Mouse (Mus musculus): Measurements from ENCODE around the gene Ankrd66. TPM values are rescaled to one million over a fixed set of nuclear protein-coding genes. Genes with fewer than 3 reads are reported as not detected.

Ankrd66 gene
- not detected in 4 replicates for total RNA-seq (2023)

DNA sequence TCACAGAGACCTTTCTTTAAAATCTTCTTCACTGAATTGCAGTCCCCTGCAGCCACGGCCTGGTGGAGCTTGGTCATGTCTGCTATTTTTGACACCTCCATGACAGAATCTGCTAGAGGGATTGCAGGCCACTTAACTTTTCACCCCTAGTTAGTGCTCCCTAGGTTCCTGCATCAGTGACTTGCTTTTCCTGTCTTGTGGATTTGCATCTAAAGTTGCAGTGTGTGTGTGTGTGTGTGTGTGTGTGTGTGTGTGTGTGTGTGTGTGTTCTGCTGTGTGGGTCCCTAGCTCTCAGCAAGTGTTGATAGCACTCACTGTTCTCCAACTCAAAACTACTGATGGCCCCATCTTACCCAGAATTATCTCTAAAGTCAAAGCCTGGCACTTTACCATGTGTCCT is at the start of gene Ankrd66:
TSS of gene Ankrd66 (minus strand) at position 101 of the 400 bp plus-strand sequence.

DNA sequence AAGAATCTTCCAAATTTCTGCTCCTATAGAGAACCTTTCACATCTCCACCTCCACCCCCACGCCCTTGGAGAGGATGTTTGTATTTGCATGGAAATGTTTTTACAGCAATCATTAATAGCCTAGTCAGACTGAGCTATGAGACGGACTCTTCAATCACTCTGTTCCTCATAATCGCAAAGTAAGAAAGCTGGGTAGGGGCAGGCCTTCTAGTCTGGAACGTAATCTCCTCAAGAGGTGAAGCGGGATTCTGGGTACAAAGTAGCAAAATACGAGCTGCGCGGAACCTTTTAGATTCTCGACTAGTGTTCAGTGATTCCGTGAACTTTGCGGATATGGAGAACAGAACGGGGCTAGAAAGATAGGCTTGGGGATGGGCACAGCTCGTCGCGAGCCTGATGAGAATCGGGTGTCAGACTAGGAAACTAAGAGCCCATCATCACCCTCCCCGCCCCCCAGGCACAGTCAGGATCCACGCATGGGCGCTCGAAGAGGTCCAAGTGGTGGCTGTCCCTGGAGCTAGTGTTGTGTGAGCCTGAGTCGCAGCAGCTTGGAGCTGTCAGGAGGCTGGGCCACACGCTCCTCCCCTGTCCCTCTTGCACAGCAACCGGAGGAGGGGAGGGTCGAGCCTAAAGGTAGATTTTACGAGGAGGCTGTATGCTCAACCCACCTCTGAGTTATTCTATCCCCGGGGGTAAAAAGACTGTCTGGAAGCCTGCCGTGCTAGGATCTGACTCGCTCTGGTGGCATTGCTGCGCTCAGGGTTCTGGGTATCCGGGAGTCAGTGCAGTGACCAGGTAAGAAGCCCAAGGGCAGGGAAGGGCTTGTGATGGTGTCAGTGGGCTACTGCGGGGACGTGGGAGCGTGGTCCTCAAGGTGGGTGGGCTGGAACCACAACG is 24.8 kb upstream of the Ankrd66 start, which contains the start of gene Pla2g7:
TSS of gene Pla2g7 (plus strand) at position 107 of the 897 bp plus-strand sequence.

DNA sequence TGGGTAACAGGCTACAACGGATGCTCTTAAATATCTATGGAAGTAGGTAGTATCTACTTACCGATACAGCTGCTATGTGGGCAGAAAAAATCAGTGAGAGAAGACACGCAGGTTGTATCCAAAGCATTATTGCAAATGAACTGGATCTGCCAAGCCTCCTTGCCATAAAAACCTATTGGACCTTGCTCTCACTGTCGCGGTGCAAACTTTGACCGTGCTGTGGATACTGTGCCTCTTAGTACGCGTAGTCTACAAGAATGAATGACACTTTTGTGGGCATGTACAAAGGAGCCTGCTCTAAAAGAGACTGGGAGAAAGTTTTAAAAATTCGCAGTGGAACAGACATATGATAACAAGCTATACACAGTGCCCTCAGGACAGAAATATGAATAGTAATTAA is 40.8 kb downstream of the Ankrd66 start, which contains the start of gene Mep1a:
TSS of gene Mep1a (minus strand) at position 221 of the 400 bp plus-strand sequence.

Other genes with a start within 250 kb of the Ankrd66 start
- gene Adgrf5, start 183.2 kb downstream of the Ankrd66 start, total RNA-seq (2023), result not detected in 4 replicates
- gene Mep1a, start 40.8 kb downstream of the Ankrd66 start, total RNA-seq (2023), result not detected in 4 replicates
- gene Pla2g7, start 24.5 kb upstream of the Ankrd66 start, total RNA-seq (2023), result 9.4 to 13.2 TPM (median 10.9 TPM) in 4 replicates
- gene Tdrd6, start 86.7 kb upstream of the Ankrd66 start, total RNA-seq (2023), result 0.09 TPM in 1 of 4 replicates, not detected in the others
- gene Slc25a27, start 123.6 kb upstream of the Ankrd66 start, total RNA-seq (2023), result 2.6 to 3.9 TPM (median 3.5 TPM) in 4 replicates
- gene Cyp39a1, start 123.8 kb upstream of the Ankrd66 start, total RNA-seq (2023), result 9.6 to 13.9 TPM (median 11.1 TPM) in 4 replicates

Data from B cell, adult 62 days (primary cell).